Mouse (Mus musculus) myocyte (in vitro differentiated cells): ENCODE measurements around the gene Hexdc. TPM values are rescaled to one million over a fixed set of nuclear protein-coding genes. Genes with fewer than 3 reads are reported as not detected.
A peak's percentile ranks its signal among the peaks of the same experiment; 100 is the strongest.

Experiments
- H3K27me3 ChIP-seq: one replicate; pipeline ENCODE4 v1.6.1; 2011; ENCODE audit not compliant: control insufficient read depth, insufficient read depth, insufficient read length
- H3K36me3 ChIP-seq: one replicate; pipeline ENCODE4 v1.6.1; 2011; ENCODE audit not compliant: control insufficient read depth, insufficient read depth
- H3K4me2 ChIP-seq: one replicate; pipeline ENCODE4 v1.6.1; 2011; ENCODE audit warnings: low read depth, control low read depth
- H3K4me3 ChIP-seq: one replicate; pipeline ENCODE4 v1.5.1; 2011; ENCODE audit warnings: mild to moderate bottlenecking, control low read depth, moderate library complexity
- H3K79me2 ChIP-seq: one replicate; pipeline ENCODE4 v1.6.1; 2011; ENCODE audit not compliant: control insufficient read depth, insufficient read depth
- H3ac ChIP-seq: one replicate; pipeline ENCODE4 v1.6.1; 2011; ENCODE audit not compliant: control insufficient read depth, insufficient read length
- CEBPB ChIP-seq: IDR thresholded peaks from 2 replicates; pipeline ENCODE4 v1.6.1; 2011; ENCODE audit warnings: mild to moderate bottlenecking, moderate library complexity; ENCODE audit not compliant: poor library complexity, insufficient read depth, severe bottlenecking
- E2F4 ChIP-seq: IDR thresholded peaks from one replicate; pipeline ENCODE4 v1.6.1; 2011; ENCODE audit warnings: mild to moderate bottlenecking, control low read depth, moderate library complexity; ENCODE audit not compliant: insufficient read depth
- MAX ChIP-seq: IDR thresholded peaks from one replicate; pipeline ENCODE4 v1.6.1; 2011; ENCODE audit warnings: low read depth, mild to moderate bottlenecking, control low read depth
- MYOD1 ChIP-seq, 3 experiments: IDR thresholded peaks; one replicate each; pipeline ENCODE4 v1.6.1; 2011; ENCODE audit warnings: control low read depth in 2 of 3, low read depth in 2 of 3, mild to moderate bottlenecking in 2 of 3, moderate library complexity in 1 of 3; ENCODE audit not compliant: insufficient read length in 2 of 3, control insufficient read depth in 1 of 3
- MYOG ChIP-seq, 3 experiments: IDR thresholded peaks; one replicate each; pipeline ENCODE4 v1.6.1; 2011; ENCODE audit warnings: control low read depth in 2 of 3, low read depth in 2 of 3, mild to moderate bottlenecking in 2 of 3; ENCODE audit not compliant: insufficient read length in 2 of 3, control insufficient read depth in 1 of 3, insufficient read depth in 1 of 3
- POLR2A ChIP-seq: IDR thresholded peaks from one replicate; pipeline ENCODE4 v1.6.1; 2011; ENCODE audit warnings: low read depth, mild to moderate bottlenecking, control low read depth, moderate library complexity; ENCODE audit not compliant: insufficient read length
- POLR2AphosphoS2 ChIP-seq: IDR thresholded peaks from one replicate; pipeline ENCODE4 v1.6.1; 2011; ENCODE audit warnings: low read depth, control low read depth; ENCODE audit not compliant: insufficient read length
- REST ChIP-seq: IDR thresholded peaks from one replicate; pipeline ENCODE4 v1.6.1; 2011; ENCODE audit warnings: mild to moderate bottlenecking, control low read depth, moderate library complexity; ENCODE audit not compliant: insufficient read depth, insufficient read length
- SRF ChIP-seq: IDR thresholded peaks from one replicate; pipeline ENCODE4 v1.6.1; 2011; ENCODE audit warnings: low read depth; ENCODE audit not compliant: control insufficient read depth, insufficient read length
- TCF12 ChIP-seq: IDR thresholded peaks from one replicate; pipeline ENCODE4 v1.6.1; 2011; ENCODE audit warnings: mild to moderate bottlenecking, control low read depth; ENCODE audit not compliant: poor library complexity, insufficient read depth, severe bottlenecking
- TCF3 ChIP-seq: IDR thresholded peaks from one replicate; pipeline ENCODE4 v1.6.1; 2011; ENCODE audit warnings: low read depth, control low read depth; ENCODE audit not compliant: insufficient read length
- USF1 ChIP-seq: IDR thresholded peaks from one replicate; pipeline ENCODE4 v1.6.1; 2011; ENCODE audit warnings: low read depth, mild to moderate bottlenecking, control low read depth, moderate library complexity
- polyA plus RNA-seq: library from polyadenylated mRNA; unstranded; fragments of >200 nt; fragmentation: generic; extraction: Trizol; gene quantifications from one replicate; pipeline ENCODE4 v1.2.1, GENCODE M21; 2012; ENCODE audit warnings: missing spikeins

The Hexdc gene
- polyA plus RNA-seq, 1 experiment: 11.6 TPM

DNA sequence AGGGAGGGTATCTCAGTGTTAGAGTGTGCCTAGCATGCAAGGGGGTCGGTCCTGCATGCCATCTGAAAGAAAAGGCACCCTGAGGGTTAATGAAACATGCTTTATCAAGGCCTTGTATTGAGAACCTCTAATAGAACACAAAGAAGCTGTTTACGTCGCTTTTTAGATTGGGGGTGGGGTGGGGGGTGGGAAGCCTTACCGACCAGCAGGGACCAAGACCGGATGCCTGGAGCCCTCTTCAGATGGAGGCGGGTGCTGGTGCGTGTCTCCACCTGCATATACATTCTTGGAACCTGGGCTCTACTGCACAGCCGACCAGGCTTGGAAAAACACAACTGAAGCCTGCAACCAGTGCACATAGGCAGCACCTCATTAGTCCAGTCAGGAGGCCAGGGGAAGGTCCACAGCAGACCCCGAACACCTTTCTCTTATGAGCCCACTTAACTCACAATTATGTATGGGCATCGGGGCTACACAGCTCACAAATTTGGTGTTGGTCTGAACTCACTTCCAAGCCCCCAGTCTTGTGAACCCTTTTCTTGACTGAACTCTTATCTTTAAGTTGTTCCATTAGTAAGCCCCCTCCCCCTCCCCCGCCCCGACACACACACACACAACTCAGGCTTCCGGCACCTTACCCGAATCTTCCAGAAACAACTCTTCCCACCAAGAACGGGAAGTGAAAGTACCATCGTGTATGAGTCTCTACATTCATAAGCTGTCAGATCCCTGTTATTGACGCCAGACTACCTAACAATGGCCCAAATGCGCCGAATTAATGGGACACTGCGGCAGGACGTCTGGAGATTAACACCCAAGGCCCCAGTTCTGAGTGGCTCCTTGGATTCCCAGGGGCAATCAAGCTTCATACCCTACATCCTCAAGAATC is 24.1 kb downstream of the Hexdc start:
- Histone ChIP-seq H3K4me2 (peak overlapping the region; percentile 99), H3K36me3 (peaks cover 19% of the 10 kb centered on the region), H3ac (peak overlapping the region; percentile 33), H3K27me3 (no peaks in the 10 kb centered on the region), H3K79me2 (no peaks in the 10 kb centered on the region), H3K4me3 (peak overlapping the region; percentile 63)
- TF ChIP-seq MAX (no peak), CEBPB (no peak), POLR2AphosphoS2 (no peak), TCF12 (no peak), POLR2A (no peak)

DNA sequence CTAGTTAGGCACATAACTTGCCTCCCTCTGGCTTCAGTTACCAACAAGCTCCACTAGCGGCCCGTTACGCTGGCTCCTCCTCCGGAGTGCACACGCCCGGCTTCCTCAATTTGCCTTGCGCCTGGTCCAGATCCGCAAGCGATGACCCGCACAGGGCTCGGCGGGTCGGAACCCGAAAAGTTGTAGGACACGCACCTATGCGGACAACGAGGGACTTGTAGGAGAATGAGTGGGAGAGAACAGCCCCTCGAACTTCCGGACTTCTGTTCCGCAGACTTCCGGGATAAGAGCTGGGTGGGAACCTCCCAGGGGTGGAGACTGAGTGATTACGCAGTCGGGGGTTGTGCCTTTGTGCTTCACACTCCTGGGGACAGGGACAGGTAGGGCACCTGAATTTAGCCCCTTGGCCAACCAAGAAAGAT is 24.8 kb downstream of the Hexdc start, which contains the start of gene Cybc1:
Cybc1 (minus strand) TSS at position 305 of the 422 bp plus-strand sequence.
- Histone ChIP-seq H3K4me3 (peak within 1 kb of the TSS; percentile 63), H3K27me3 (no peaks in the 10 kb centered on the region), H3ac (peak within 1 kb of the TSS; percentile 33), H3K4me2 (peak within 1 kb of the TSS; percentile 99), H3K79me2 (no peaks in the 10 kb centered on the region), H3K36me3 (peaks cover 14% of the 10 kb centered on the region)
- no peak for TF ChIP-seq USF1
- no peak for TF ChIP-seq CEBPB
- peak; percentile 71 for TF ChIP-seq POLR2A
- peak; percentile 32 for TF ChIP-seq POLR2AphosphoS2
- TF ChIP-seq TCF12: no peak
- TF ChIP-seq REST: no peak

DNA sequence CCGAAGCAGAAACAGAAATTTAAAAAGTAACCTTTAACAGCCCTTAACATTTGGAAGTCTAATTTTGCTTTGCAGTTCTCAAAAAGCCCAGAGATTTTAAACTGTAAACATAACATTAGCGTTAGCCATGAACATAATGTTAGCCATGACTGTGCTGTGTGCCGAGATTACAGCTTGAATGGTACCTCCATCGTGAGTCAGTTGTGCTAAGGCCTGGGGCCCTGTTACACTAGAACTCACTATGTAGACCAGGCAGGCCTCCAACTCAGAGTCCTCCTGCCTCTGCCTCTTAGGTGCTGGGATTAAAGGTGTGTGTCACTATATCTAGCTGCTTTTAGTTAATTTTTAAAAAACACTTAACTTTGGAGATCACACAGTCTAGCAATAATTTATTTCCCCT is 27.0 kb downstream of the Hexdc start:
- Histone ChIP-seq H3K4me2 (no peak overlapping the region), H3K27me3 (no peaks in the 10 kb centered on the region), H3K79me2 (no peaks in the 10 kb centered on the region), H3ac (no peak overlapping the region), H3K4me3 (no peak overlapping the region), H3K36me3 (no peaks in the 10 kb centered on the region)
- TF ChIP-seq POLR2AphosphoS2 (no peak), TCF12 (no peak), REST (no peak), SRF (no peak), MAX (no peak)

DNA sequence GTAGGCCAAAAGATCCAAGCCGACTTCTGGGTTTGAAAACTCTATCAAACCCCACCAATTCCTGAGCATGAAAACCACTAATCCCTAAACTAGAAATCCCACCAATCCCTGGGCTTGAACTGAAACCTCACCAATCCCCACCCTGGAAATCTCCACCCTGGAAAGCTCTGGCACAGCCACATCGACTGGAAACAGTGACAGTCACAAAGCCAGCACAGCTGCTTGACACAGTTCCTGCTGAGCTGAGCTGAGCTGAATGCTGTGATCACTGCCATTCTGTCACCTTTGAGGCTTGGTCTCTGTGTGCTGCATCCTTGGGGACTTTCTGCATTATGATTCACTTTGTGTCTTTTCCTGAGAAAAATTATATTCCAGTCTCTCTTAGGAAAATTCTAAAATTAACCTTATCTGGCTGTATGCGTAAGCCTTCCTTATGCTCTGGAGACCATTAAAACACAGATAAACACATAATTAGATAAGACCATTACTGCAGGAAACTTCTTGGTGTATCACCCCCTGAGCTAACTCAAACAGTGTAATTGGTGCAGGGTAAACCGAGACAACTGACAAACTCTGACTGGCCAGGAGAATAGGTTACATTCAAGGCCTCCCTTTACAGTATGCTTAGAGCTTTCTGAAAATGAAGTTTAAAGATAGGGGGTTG is 27.5 kb downstream of the Hexdc start:
- no peak overlapping the region for H3K4me3 ChIP-seq
- TF ChIP-seq MYOD1 (IDR thresholded peaks at IDR 0.05; ENCODE audit: control insufficient read depth in 1 of 3, insufficient read length in 2 of 3, low read depth in 2 of 3) (peak in 1 of 3 experiments; percentile 54), MYOG (IDR thresholded peaks at IDR 0.05; ENCODE audit: control insufficient read depth in 1 of 3, insufficient read depth in 1 of 3, insufficient read length in 2 of 3, low read depth in 2 of 3) (peak in 1 of 3 experiments; percentile 62), POLR2AphosphoS2 (no peak)
- H3K4me2 ChIP-seq: no peak overlapping the region
- H3K79me2 ChIP-seq: no peaks in the 10 kb centered on the region
- no peak overlapping the region for H3ac ChIP-seq
- H3K27me3 ChIP-seq: no peaks in the 10 kb centered on the region
- no peaks in the 10 kb centered on the region for H3K36me3 ChIP-seq

DNA sequence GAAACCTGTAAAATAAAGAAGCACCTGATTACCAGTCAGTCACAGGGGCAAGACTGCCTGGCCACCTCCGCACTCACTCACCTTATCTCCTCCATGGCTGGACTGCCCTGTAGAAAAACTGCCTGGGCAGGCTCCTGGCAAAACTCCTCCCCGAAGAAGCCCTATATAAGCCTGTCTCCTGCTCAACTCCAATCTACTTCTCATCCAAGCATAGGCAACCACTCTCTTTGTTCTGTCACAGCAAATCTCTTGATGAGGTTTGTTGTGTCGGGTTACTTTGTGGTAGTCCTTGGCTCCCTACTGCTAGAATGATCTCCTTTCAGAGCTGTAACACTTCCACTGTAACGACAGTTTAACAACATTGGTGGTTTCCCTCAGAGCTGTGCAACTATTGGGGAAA is 28.5 kb downstream of the Hexdc start:
- no peaks in the 10 kb centered on the region for H3K79me2 ChIP-seq
- no peak overlapping the region for H3K4me2 ChIP-seq
- TF ChIP-seq MAX (no peak), SRF (no peak), POLR2A (no peak), TCF12 (no peak), CEBPB (no peak), USF1 (no peak), MYOG (IDR thresholded peaks at IDR 0.05; ENCODE audit: control insufficient read depth in 1 of 3, insufficient read depth in 1 of 3, insufficient read length in 2 of 3, low read depth in 2 of 3) (no peak), REST (no peak), E2F4 (no peak), TCF3 (no peak), MYOD1 (IDR thresholded peaks at IDR 0.05; ENCODE audit: control insufficient read depth in 1 of 3, insufficient read length in 2 of 3, low read depth in 2 of 3) (no peak), POLR2AphosphoS2 (no peak)
- no peaks in the 10 kb centered on the region for H3K36me3 ChIP-seq
- no peaks in the 10 kb centered on the region for H3K27me3 ChIP-seq
- H3K4me3 ChIP-seq: no peak overlapping the region
- H3ac ChIP-seq: no peak overlapping the region
